Mouse (Mus musculus): ENCODE results near the gene Pparg.

The Pparg gene

GRCm38 (mm10) chr6:115360776-115361605, at the start of gene Pparg:
Gene Pparg, plus strand, starts transcription at chr6:115360951.
- peak; percentile 57 for DNase-seq

GRCm38 (mm10) chr6:115312780-115313179, 48.0 kb upstream of the Pparg start:
- DNase-seq, result no peak

- DNase-seq, result no peak
Observed at GRCm38 (mm10) chr6:115313235-115313738, 47.5 kb upstream of the Pparg start.

- no peak for DNase-seq
Observed at GRCm38 (mm10) chr6:115313910-115314309, 46.8 kb upstream of the Pparg start.

- DNase-seq, result no peak
Observed at GRCm38 (mm10) chr6:115315770-115316169, 45.0 kb upstream of the Pparg start.

GRCm38 (mm10) chr6:115316811-115317221, 43.9 kb upstream of the Pparg start:
- no peak for DNase-seq

- DNase-seq, result no peak
Observed at GRCm38 (mm10) chr6:115318811-115319210, 41.9 kb upstream of the Pparg start.

GRCm38 (mm10) chr6:115319686-115320085, 41.1 kb upstream of the Pparg start:
- DNase-seq, result no peak

- no peak for DNase-seq
Observed at GRCm38 (mm10) chr6:115320927-115321714, 39.6 kb upstream of the Pparg start.

GRCm38 (mm10) chr6:115321883-115322351, 38.8 kb upstream of the Pparg start:
- DNase-seq, result no peak

- no peak for DNase-seq
Observed at GRCm38 (mm10) chr6:115322956-115323355, 37.8 kb upstream of the Pparg start.

- DNase-seq, result no peak
Observed at GRCm38 (mm10) chr6:115330964-115331363, 29.8 kb upstream of the Pparg start.

- no peak for DNase-seq
Observed at GRCm38 (mm10) chr6:115333099-115333694, 27.6 kb upstream of the Pparg start.

- no peak for DNase-seq
Observed at GRCm38 (mm10) chr6:115335536-115335935, 25.2 kb upstream of the Pparg start.

- DNase-seq, result no peak
Observed at GRCm38 (mm10) chr6:115340084-115340483, 20.7 kb upstream of the Pparg start.

- no peak for DNase-seq
Observed at GRCm38 (mm10) chr6:115343096-115343495, 17.7 kb upstream of the Pparg start.

GRCm38 (mm10) chr6:115343570-115343969, 17.2 kb upstream of the Pparg start:
- DNase-seq, result no peak

GRCm38 (mm10) chr6:115344101-115344500, 16.6 kb upstream of the Pparg start:
- no peak for DNase-seq

GRCm38 (mm10) chr6:115344513-115344912, 16.2 kb upstream of the Pparg start:
- no peak for DNase-seq

- no peak for DNase-seq
Observed at GRCm38 (mm10) chr6:115345013-115345412, 15.7 kb upstream of the Pparg start.

GRCm38 (mm10) chr6:115349641-115350464, 10.9 kb upstream of the Pparg start:
- DNase-seq, result no peak
